Mouse (Mus musculus): ENCODE measurements around the gene Tmem189. TPM values are rescaled to one million over a fixed set of nuclear protein-coding genes. Genes with fewer than 3 reads are reported as not detected.

The Tmem189 gene
- polyA plus RNA-seq, 1 experiment from 2014 or later, result 28.6 TPM

GRCm38 (mm10) chr2:167628872-167629271 lies 60.8 kb downstream of the Tmem189 start:
- Histone ChIP-seq H3K36me3 (ENCODE audit: control insufficient read depth, insufficient read depth, low read length) (0 out of 2 replicates have a peak, but pooled peaks cover 4% of the 10 kb centered on the region), H3K9me3 (ENCODE audit: control insufficient read depth, low read length) (no peaks in the 10 kb centered on the region), H3K9ac (ENCODE audit: low read depth, low read length) (no peak overlapping the region), H3K4me1 (ENCODE audit: control insufficient read depth, insufficient read depth, low read length) (peaks cover 47% of the 10 kb centered on the region), H3K27me3 (replicated peaks; ENCODE audit: control insufficient read depth, insufficient read depth, low read length) (no peaks in the 10 kb centered on the region), H3K4me3 (ENCODE audit: low read length) (no peak overlapping the region), H3K27ac (ENCODE audit: low read length) (peak overlapping the region; percentile 60; the same call in 1 of the 2 replicates), H3K4me2 (ENCODE audit: low read depth, low read length) (no peak overlapping the region)
- ATAC-seq, result peak; percentile 30
- WGBS, result 27% methylated on average over 4 of the region's 4 CpGs

GRCm38 (mm10) chr2:167627019-167627418 lies 62.6 kb downstream of the Tmem189 start:
- 87% methylated on average over 7 of the region's 7 CpGs for WGBS
- Histone ChIP-seq H3K4me1 (ENCODE audit: control insufficient read depth, insufficient read depth, low read length) (peaks cover 37% of the 10 kb centered on the region), H3K27ac (ENCODE audit: low read length) (no peak overlapping the region), H3K9me3 (ENCODE audit: control insufficient read depth, low read length) (no peaks in the 10 kb centered on the region), H3K36me3 (ENCODE audit: control insufficient read depth, insufficient read depth, low read length) (0 out of 2 replicates have a peak, but pooled peaks cover 4% of the 10 kb centered on the region), H3K9ac (ENCODE audit: low read depth, low read length) (no peak overlapping the region), H3K4me2 (ENCODE audit: low read depth, low read length) (no peak overlapping the region), H3K27me3 (replicated peaks; ENCODE audit: control insufficient read depth, insufficient read depth, low read length) (no peaks in the 10 kb centered on the region), H3K4me3 (ENCODE audit: low read length) (no peak overlapping the region)
- no peak for ATAC-seq

DNA sequence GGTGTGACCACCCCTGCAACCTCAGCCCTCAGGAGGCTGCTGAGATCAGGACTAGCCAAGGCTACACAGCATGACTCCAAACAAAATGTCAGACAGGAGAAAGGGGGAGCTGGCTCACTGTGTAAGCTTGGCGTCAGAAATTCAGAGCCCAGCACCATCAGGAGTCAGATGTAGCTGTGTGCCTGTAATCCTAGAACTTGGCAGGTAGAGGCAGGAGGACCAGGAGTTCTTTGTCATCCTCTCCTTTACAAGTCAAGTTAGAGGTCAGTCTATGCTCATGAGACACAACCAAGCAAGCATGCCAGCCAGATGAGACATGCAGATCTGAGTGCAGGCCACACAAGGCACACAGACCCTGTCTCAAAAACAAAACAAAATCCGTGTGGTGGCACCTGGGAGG lies 64.0 kb downstream of the Tmem189 start:
- H3K9ac ChIP-seq (ENCODE audit: low read depth, low read length), result 0 out of 2 replicates have a peak overlapping the region, but pooled peaks have one; percentile 29
- ATAC-seq, result no peak
- no peaks in the 10 kb centered on the region for H3K9me3 ChIP-seq (ENCODE audit: control insufficient read depth, low read length)
- no peaks in the 10 kb centered on the region for H3K27me3 ChIP-seq (replicated peaks; ENCODE audit: control insufficient read depth, insufficient read depth, low read length)
- no peak overlapping the region for H3K4me3 ChIP-seq (ENCODE audit: low read length)
- H3K36me3 ChIP-seq (ENCODE audit: control insufficient read depth, insufficient read depth, low read length), result 0 out of 2 replicates have a peak, but pooled peaks cover 4% of the 10 kb centered on the region
- 48% methylated on average over 2 of the region's 2 CpGs for WGBS
- no peak overlapping the region for H3K27ac ChIP-seq (ENCODE audit: low read length)
- H3K4me1 ChIP-seq (ENCODE audit: control insufficient read depth, insufficient read depth, low read length), result peaks cover 42% of the 10 kb centered on the region
- no peak overlapping the region for H3K4me2 ChIP-seq (ENCODE audit: low read depth, low read length)

DNA sequence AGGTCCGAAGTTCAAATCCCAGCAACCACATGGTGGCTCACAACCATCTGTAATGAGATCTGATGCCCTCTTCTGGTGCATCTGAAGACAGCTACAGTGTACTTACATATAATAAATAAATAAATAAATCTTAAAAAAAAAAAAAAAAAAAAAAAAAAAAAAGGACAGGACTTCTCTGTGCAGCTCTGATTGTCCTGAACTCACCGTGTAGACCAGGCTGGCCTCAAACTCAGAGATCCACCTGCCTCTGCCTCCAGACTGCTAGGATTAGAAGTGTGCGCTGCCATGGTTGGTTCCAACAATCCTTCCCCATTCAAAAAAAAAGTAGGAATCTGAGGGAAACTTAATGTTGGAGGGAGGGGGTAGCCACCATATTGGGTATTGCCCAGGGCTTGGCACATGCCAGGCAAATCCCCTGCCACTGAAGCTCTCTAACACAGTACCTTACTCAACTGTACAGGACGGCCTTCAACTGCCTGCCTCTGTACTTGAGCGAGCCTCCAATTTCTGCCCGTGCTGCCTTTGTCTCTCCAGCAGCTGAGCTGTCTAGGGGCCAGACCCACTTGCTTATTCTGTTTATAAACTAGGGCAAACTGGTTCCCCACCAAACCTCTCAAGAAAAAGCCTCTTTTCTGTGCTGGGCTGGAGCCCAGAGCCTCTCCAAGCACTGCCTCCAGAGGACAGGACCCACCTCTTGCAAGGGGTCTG lies 65.1 kb downstream of the Tmem189 start:
- no peak for ATAC-seq
- Histone ChIP-seq H3K4me1 (ENCODE audit: control insufficient read depth, insufficient read depth, low read length) (peaks cover 30% of the 10 kb centered on the region), H3K9me3 (ENCODE audit: control insufficient read depth, low read length) (no peaks in the 10 kb centered on the region), H3K27ac (ENCODE audit: low read length) (no peak overlapping the region; the same call in 1 of the 2 replicates), H3K27me3 (replicated peaks; ENCODE audit: control insufficient read depth, insufficient read depth, low read length) (no peaks in the 10 kb centered on the region), H3K9ac (ENCODE audit: low read depth, low read length) (no peak overlapping the region), H3K36me3 (ENCODE audit: control insufficient read depth, insufficient read depth, low read length) (0 out of 2 replicates have a peak, but pooled peaks cover 4% of the 10 kb centered on the region), H3K4me2 (ENCODE audit: low read depth, low read length) (no peak overlapping the region), H3K4me3 (ENCODE audit: low read length) (no peak overlapping the region)
- WGBS, result 85% methylated on average over 6 of the region's 6 CpGs

GRCm38 (mm10) chr2:167622965-167623364 lies 66.7 kb downstream of the Tmem189 start:
- Histone ChIP-seq H3K4me2 (ENCODE audit: low read depth, low read length) (no peak overlapping the region), H3K36me3 (ENCODE audit: control insufficient read depth, insufficient read depth, low read length) (0 out of 2 replicates have a peak, but pooled peaks cover 4% of the 10 kb centered on the region), H3K4me1 (ENCODE audit: control insufficient read depth, insufficient read depth, low read length) (peaks cover 18% of the 10 kb centered on the region; the same call in 1 of the 2 replicates), H3K4me3 (ENCODE audit: low read length) (no peak overlapping the region), H3K27ac (ENCODE audit: low read length) (no peak overlapping the region; the same call in 1 of the 2 replicates), H3K27me3 (replicated peaks; ENCODE audit: control insufficient read depth, insufficient read depth, low read length) (no peaks in the 10 kb centered on the region), H3K9me3 (ENCODE audit: control insufficient read depth, low read length) (no peaks in the 10 kb centered on the region), H3K9ac (ENCODE audit: low read depth, low read length) (no peak overlapping the region)
- ATAC-seq, result peak; percentile 43
- whole genome bisulfite sequencing, result 59% methylated on average over 5 of the region's 5 CpGs

DNA sequence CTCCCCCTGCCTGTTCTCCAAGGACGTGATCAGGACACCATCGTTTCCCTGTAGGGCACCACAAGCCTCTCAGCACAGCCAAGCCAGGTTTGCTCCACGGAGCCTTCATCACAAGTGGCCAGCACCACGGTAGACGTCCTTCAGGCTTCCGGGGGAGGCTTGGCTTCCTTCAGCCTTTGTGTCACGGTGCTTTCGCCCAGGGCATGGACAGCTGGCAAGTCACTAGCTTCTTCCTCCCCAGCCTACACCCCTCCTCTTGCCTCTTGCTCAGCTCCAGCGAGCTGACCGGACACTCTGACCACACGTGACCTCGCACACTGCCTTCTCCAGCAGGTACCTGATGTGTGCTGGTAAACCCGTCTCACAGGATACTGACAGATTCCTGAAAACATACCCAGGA lies 67.3 kb downstream of the Tmem189 start:
- 76% methylated on average over 13 of the region's 13 CpGs for WGBS
- ATAC-seq, result no peak
- H3K4me3 ChIP-seq (ENCODE audit: low read length), result no peak overlapping the region
- H3K27ac ChIP-seq (ENCODE audit: low read length), result no peak overlapping the region
- H3K4me1 ChIP-seq (ENCODE audit: control insufficient read depth, insufficient read depth, low read length), result peaks cover 18% of the 10 kb centered on the region; the same call in 1 of the 2 replicates
- H3K9me3 ChIP-seq (ENCODE audit: control insufficient read depth, low read length), result no peaks in the 10 kb centered on the region
- H3K36me3 ChIP-seq (ENCODE audit: control insufficient read depth, insufficient read depth, low read length), result 0 out of 2 replicates have a peak, but pooled peaks cover under 1% of the 10 kb centered on the region
- no peak overlapping the region for H3K4me2 ChIP-seq (ENCODE audit: low read depth, low read length)
- no peaks in the 10 kb centered on the region for H3K27me3 ChIP-seq (replicated peaks; ENCODE audit: control insufficient read depth, insufficient read depth, low read length)
- no peak overlapping the region for H3K9ac ChIP-seq (ENCODE audit: low read depth, low read length)

DNA sequence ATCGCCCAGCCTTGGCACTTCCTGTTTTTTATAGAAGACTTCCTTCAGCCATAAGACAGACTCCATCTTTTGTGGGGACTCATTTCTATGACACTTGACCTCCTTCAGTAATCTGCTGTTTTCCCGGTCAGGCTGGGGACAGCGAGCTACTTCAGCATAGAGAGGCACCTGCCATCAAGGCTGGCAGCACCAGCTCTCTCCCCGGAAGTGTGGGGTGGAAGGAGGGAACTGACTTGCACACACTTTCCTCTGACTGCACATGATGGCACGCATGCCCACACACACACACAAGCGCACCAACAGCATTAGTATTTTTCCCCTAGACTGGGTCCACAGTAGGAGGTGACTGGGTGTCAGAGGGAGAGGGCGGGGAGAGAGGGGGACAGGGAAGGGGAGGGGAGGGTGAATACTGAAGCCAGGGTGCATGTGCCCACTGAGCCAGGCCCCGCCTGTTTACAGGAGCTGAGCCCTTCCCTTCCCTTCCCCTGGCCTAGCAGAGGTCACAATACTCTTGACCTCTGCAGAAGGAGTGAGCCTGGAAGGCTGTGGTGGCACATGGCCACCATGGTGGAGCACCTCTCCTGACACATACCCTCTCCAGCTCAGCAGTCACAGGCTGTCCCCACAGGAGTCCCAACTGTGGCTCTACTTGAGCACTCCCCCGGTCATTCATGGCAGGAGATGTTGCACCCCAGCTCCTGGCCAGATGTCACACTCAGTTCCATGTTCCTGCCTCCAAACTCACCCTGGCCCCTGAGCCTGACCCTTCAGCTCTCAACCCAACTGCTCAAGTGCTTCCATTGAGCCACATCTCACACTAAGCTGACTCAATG lies 68.2 kb downstream of the Tmem189 start:
- Histone ChIP-seq H3K4me3 (ENCODE audit: low read length) (no peak overlapping the region), H3K27ac (ENCODE audit: low read length) (no peak overlapping the region), H3K9ac (ENCODE audit: low read depth, low read length) (no peak overlapping the region), H3K9me3 (ENCODE audit: control insufficient read depth, low read length) (no peaks in the 10 kb centered on the region), H3K36me3 (ENCODE audit: control insufficient read depth, insufficient read depth, low read length) (peaks cover 2% of the 10 kb centered on the region), H3K27me3 (replicated peaks; ENCODE audit: control insufficient read depth, insufficient read depth, low read length) (no peaks in the 10 kb centered on the region), H3K4me2 (ENCODE audit: low read depth, low read length) (no peak overlapping the region), H3K4me1 (ENCODE audit: control insufficient read depth, insufficient read depth, low read length) (peaks cover 18% of the 10 kb centered on the region; the same call in 1 of the 2 replicates)
- 72% methylated on average over 9 of the region's 9 CpGs for WGBS
- no peak for ATAC-seq

GRCm38 (mm10) chr2:167617472-167617871 lies 72.2 kb downstream of the Tmem189 start:
- no peak for ATAC-seq
- Histone ChIP-seq H3K4me1 (ENCODE audit: control insufficient read depth, insufficient read depth, low read length) (peaks cover 9% of the 10 kb centered on the region; the same call in 1 of the 2 replicates), H3K27me3 (replicated peaks; ENCODE audit: control insufficient read depth, insufficient read depth, low read length) (no peaks in the 10 kb centered on the region)

GRCm38 (mm10) chr2:167617034-167617433 lies 72.6 kb downstream of the Tmem189 start:
- WGBS, result 84% methylated on average over 3 of the region's 3 CpGs
- Histone ChIP-seq H3K4me3 (ENCODE audit: low read length) (no peak overlapping the region), H3K36me3 (ENCODE audit: control insufficient read depth, insufficient read depth, low read length) (peaks cover 31% of the 10 kb centered on the region), H3K9me3 (ENCODE audit: control insufficient read depth, low read length) (peaks cover 2% of the 10 kb centered on the region; the same call in 1 of the 2 replicates), H3K4me1 (ENCODE audit: control insufficient read depth, insufficient read depth, low read length) (peaks cover 8% of the 10 kb centered on the region; the same call in 1 of the 2 replicates), H3K27ac (ENCODE audit: low read length) (no peak overlapping the region), H3K4me2 (ENCODE audit: low read depth, low read length) (no peak overlapping the region), H3K9ac (ENCODE audit: low read depth, low read length) (no peak overlapping the region), H3K27me3 (replicated peaks; ENCODE audit: control insufficient read depth, insufficient read depth, low read length) (no peaks in the 10 kb centered on the region)
- no peak for ATAC-seq

More at GRCm38 (mm10) chr2:167617472-167617871, 72.2 kb downstream of the Tmem189 start:
- Histone ChIP-seq H3K4me3 (ENCODE audit: low read length) (no peak overlapping the region), H3K4me2 (ENCODE audit: low read depth, low read length) (no peak overlapping the region), H3K36me3 (ENCODE audit: control insufficient read depth, insufficient read depth, low read length) (peaks cover 31% of the 10 kb centered on the region), H3K27ac (ENCODE audit: low read length) (no peak overlapping the region), H3K9ac (ENCODE audit: low read depth, low read length) (no peak overlapping the region), H3K9me3 (ENCODE audit: control insufficient read depth, low read length) (peaks cover 2% of the 10 kb centered on the region; the same call in 1 of the 2 replicates)
- WGBS, result 68% methylated on average over 4 of the region's 4 CpGs

All from intestine, embryonic 16.5 days (tissue).